Mouse (Mus musculus) liver, adult 2 months (tissue): ENCODE measurements around the gene Cux1.

Experiments
- CTCF ChIP-seq: fragments of 200-500 bp; IDR thresholded peaks from 2 replicates; pipeline ENCODE4 v1.5.1; 2011; ENCODE audit warnings: low read depth, low read length, control low read depth
- POLR2A ChIP-seq: fragments of 200-500 bp; IDR thresholded peaks from 2 replicates; pipeline ENCODE4 v1.6.1; 2011; ENCODE audit warnings: low read length, control low read depth; ENCODE audit not compliant: insufficient read depth; ENCODE audit errors: extremely low read depth

DNA sequence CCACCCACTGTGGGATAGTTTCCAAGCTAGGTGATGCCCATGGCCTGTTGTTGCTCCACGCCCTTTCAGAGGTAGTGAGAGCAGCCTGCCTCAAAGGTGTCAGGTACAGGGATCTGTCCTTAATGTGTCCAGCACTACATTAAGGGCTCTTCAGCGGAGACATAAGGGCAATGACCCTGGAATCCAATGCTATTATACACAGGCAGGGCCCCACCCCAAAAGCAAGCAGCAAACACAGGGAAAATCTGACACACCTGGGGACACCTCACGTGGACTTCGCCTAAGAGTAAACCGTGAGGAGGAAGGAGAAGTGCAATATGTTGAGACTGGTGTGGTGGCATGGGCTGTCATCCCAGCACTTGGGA lies 40.8 kb downstream of the Cux1 start:
- TF ChIP-seq CTCF: no peak
- no peak for TF ChIP-seq POLR2A
